18 mouse cellular contexts compared by ENCODE assay signal in the genomic region with DNA sequence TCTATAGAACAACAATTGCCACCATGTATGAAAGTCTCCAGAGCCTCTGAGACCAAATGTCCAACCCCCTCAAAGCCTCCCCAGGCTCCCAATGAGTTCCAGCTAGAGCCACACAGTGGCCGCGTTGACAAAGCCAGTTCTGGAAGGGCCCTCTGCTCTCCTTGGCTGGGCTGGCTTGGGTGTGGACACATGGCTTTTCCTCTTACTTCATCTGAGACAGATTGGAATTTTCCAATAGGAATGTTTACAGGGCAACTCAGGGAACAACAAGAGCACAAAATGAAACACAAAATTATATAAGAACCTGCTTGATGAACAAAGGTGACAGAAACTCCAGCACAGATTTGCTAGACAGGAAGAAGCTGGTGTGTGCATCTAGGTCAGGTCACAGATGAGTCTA. TPM values are rescaled to one million over a fixed set of nuclear protein-coding genes. Genes with fewer than 3 reads are reported as not detected.
A peak's percentile ranks its signal among the peaks of the same experiment; 100 is the strongest.
DNase-seq lines count a peak whose midpoint lies in the region; ATAC-seq lines count a peak whose summit lies in the region.
"Had no signal": no experiment of that assay in that cellular context is flagged by ENCODE, and none has a peak within 500 bp of the region (broad histone marks: within the 10 kb centered on the region; RNA-seq: fewer than 3 reads in every experiment).

No protein-coding gene starts in this region.

- no peak overlapping the region for H3K27ac ChIP-seq in kidney, embryonic 16.5 days (ENCODE audit: low read length)
- H3K27ac ChIP-seq in embryonic facial prominence, embryonic 10.5 days (replicated peaks), result no peak overlapping the region
- H3K27ac ChIP-seq: forebrain, embryonic 10.5 days; heart, embryonic 13.5 days; intestine, embryonic 15.5 days; liver, embryonic 15.5 days; midbrain, embryonic 12.5 days; neural tube, embryonic 13.5 days had no signal

- peaks cover 3% of the 10 kb centered on the region; the same call in 1 of the 2 replicates for H3K4me1 ChIP-seq in kidney, embryonic 16.5 days (ENCODE audit: insufficient read depth, low read length)
- H3K4me1 ChIP-seq in embryonic facial prominence, embryonic 10.5 days, result no peaks in the 10 kb centered on the region
- H3K4me1 ChIP-seq: forebrain, embryonic 10.5 days; intestine, embryonic 15.5 days; midbrain, embryonic 12.5 days; neural tube, embryonic 13.5 days had no signal

- DNase-seq in kidney, adult 18-20 months, result peak; percentile 19
- peak; percentile 28 to 40 for DNase-seq in gastrocnemius, adult 8-10 months (ENCODE audit: low spot score in 2 of 2)
- DNase-seq in heart, postnatal 36 days, result peak; percentile 58 to 64
- DNase-seq in lung, postnatal 25 days (ENCODE audit: low spot score), result peak; percentile 56
- DNase-seq in embryonic facial prominence, embryonic 10.5 days (ENCODE audit: low spot score), result no peak
- no peak for DNase-seq in left cerebral cortex, postnatal 36 days (ENCODE audit: low spot score in 2 of 2)
- no peak for DNase-seq in embryo, embryonic 10.5 days (ENCODE audit: low spot score)
- DNase-seq: cerebellum, adult 11-12 months had no signal

- ATAC-seq in kidney, embryonic 16.5 days (ENCODE audit: low FRiP score, low TSS enrichment), result no peak
- ATAC-seq: activated CD4-positive, CD25-positive, alpha-beta regulatory T cell, adult 4 months; intestine, embryonic 15.5 days had no signal

- H3K9ac ChIP-seq in kidney, embryonic 16.5 days (replicated peaks; ENCODE audit: low read length), result no peak overlapping the region
- H3K9ac ChIP-seq: heart, embryonic 13.5 days; intestine, embryonic 15.5 days; liver, embryonic 15.5 days; midbrain, embryonic 12.5 days; neural tube, embryonic 13.5 days had no signal

- no peak overlapping the region for H3K4me2 ChIP-seq in kidney, embryonic 16.5 days (replicated peaks; ENCODE audit: low read depth, low read length)
- H3K4me2 ChIP-seq: heart, embryonic 13.5 days; intestine, embryonic 15.5 days; liver, embryonic 15.5 days; midbrain, embryonic 12.5 days; neural tube, embryonic 13.5 days had no signal

- H3K9me3 ChIP-seq in kidney, embryonic 16.5 days (ENCODE audit: low read length), result no peaks in the 10 kb centered on the region
- H3K9me3 ChIP-seq in embryonic facial prominence, embryonic 10.5 days, result no peaks in the 10 kb centered on the region
- H3K9me3 ChIP-seq: forebrain, embryonic 10.5 days; heart, embryonic 13.5 days; intestine, embryonic 15.5 days; liver, embryonic 15.5 days; midbrain, embryonic 12.5 days; neural tube, embryonic 13.5 days had no signal

- WGBS in kidney, embryonic 16.5 days, result 66% methylated on average over 2 of the region's 2 CpGs
- 72% methylated on average over 2 of the region's 2 CpGs for WGBS in embryonic facial prominence, embryonic 10.5 days

- no peaks in the 10 kb centered on the region for H3K27me3 ChIP-seq in kidney, embryonic 16.5 days (ENCODE audit: insufficient read depth, low read length)
- H3K27me3 ChIP-seq in embryonic facial prominence, embryonic 10.5 days (replicated peaks; ENCODE audit: low read depth, poor library complexity, severe bottlenecking), result no peaks in the 10 kb centered on the region
- H3K27me3 ChIP-seq: heart, embryonic 13.5 days; intestine, embryonic 15.5 days; liver, embryonic 15.5 days; midbrain, embryonic 12.5 days; neural tube, embryonic 13.5 days had no signal

- H3K36me3 ChIP-seq in kidney, embryonic 16.5 days (ENCODE audit: insufficient read depth, low read length), result no peaks in the 10 kb centered on the region
- H3K36me3 ChIP-seq in embryonic facial prominence, embryonic 10.5 days (replicated peaks), result no peaks in the 10 kb centered on the region
- H3K36me3 ChIP-seq: forebrain, embryonic 10.5 days; heart, embryonic 13.5 days; intestine, embryonic 15.5 days; liver, embryonic 15.5 days; midbrain, embryonic 12.5 days; neural tube, embryonic 13.5 days had no signal

- intact Hi-C loops in heart, postnatal 36 days (cut with DNase I), result loop anchor here (1.0 to 5.0 kb wide), 6 partner anchors 52 to 607 kb away; no protein-coding TSS in a partner anchor
- intact Hi-C loops in left cerebral cortex, postnatal 36 days (cut with DNase I), result loop anchor here (1.0 to 10.0 kb wide), 2 partner anchors 151 to 610 kb away; no protein-coding TSS in a partner anchor

- H3K4me3 ChIP-seq in kidney, embryonic 16.5 days (ENCODE audit: low read length), result no peak overlapping the region
- no peak overlapping the region for H3K4me3 ChIP-seq in embryonic facial prominence, embryonic 10.5 days
- H3K4me3 ChIP-seq: forebrain, embryonic 10.5 days; heart, embryonic 13.5 days; intestine, embryonic 15.5 days; liver, embryonic 15.5 days; midbrain, embryonic 12.5 days; neural tube, embryonic 13.5 days had no signal

RNA-seq across cellular contexts. Expression of a gene that starts 59.8 kb away (rescaled TPM):
- not detected in 2 replicates for polyA plus RNA-seq in kidney, embryonic 16.5 days (2015; fragmentation: Nextera tagmentation; extraction: Ambion mirVana)
- total RNA-seq in gastrocnemius, adult 8-10 months (2022), result not detected
- not detected for total RNA-seq in heart, postnatal 36 days (2021)
- not detected in 2 replicates for polyA plus RNA-seq in embryonic facial prominence, embryonic 10.5 days (2016; fragmentation: Nextera tagmentation; extraction: Ambion mirVana)
- total RNA-seq in left cerebral cortex, postnatal 36 days (2021), result not detected
- total RNA-seq: left cerebral cortex, postnatal 10 days; MEL had no signal
- polyA plus RNA-seq: activated CD4-positive, CD25-positive, alpha-beta regulatory T cell, adult 4 months; forebrain, embryonic 10.5 days; heart, embryonic 13.5 days; intestine, embryonic 15.5 days; midbrain, embryonic 12.5 days; neural tube, embryonic 13.5 days had no signal

Comparison
In these comparisons a context has a peak if more than half of its experiments do, and no peak if none do; other contexts are left out.
1. DNase-seq: peak in kidney, adult 18-20 months (single experiment), gastrocnemius, adult 8-10 months (2 of 2), heart, postnatal 36 days (2 of 2) and lung, postnatal 25 days (single experiment); none in embryonic facial prominence, embryonic 10.5 days (single experiment), left cerebral cortex, postnatal 36 days (0 of 2) and embryo, embryonic 10.5 days (single experiment).